Mouse (Mus musculus) MEL (cell line): ENCODE measurements around the gene Brpf3.

ENCODE experiments used
- CHD2 ChIP-seq: IDR thresholded peaks from 2 replicates; pipeline ENCODE4 v1.6.1; 2011; ENCODE audit warnings: low read length, improper control_type of control experiment
- CTCF ChIP-seq, 3 experiments: IDR thresholded peaks in 2 of 3; conservative IDR thresholded peaks in 1 of 3; 2 replicates each; pipeline ENCODE4 v1.5.1; 2011 to 2012; ENCODE audit warnings: low read length in 3 of 3, low read depth in 2 of 3, mild to moderate bottlenecking in 2 of 3, improper control_type of control experiment in 1 of 3, inconsistent platforms in 1 of 3, mixed read lengths in 1 of 3, moderate library complexity in 1 of 3; ENCODE audit not compliant: control insufficient read depth in 1 of 3, insufficient read depth in 1 of 3, poor library complexity in 1 of 3, severe bottlenecking in 1 of 3
- ETS1 ChIP-seq: IDR thresholded peaks from 2 replicates; pipeline ENCODE4 v1.6.1; 2012; ENCODE audit warnings: low read depth, mild to moderate bottlenecking, inconsistent platforms, low read length, improper control_type of control experiment, moderate library complexity

- TF ChIP-seq CTCF (IDR thresholded peaks at IDR 0.05 in 2 of 3, conservative IDR thresholded peaks at IDR 0.05 in 1 of 3; ENCODE audit: control insufficient read depth in 1 of 3, insufficient read depth in 1 of 3, low read depth in 2 of 3, low read length in 3 of 3, poor library complexity in 1 of 3, severe bottlenecking in 1 of 3): no peak
- TF ChIP-seq CHD2: no peak
- TF ChIP-seq ETS1: no peak
Observed at GRCm38 (mm10) chr17:28760736-28761312, 40.1 kb upstream of the Brpf3 start.
